Mouse (Mus musculus): ENCODE data around the gene Tenm2.

DNA sequence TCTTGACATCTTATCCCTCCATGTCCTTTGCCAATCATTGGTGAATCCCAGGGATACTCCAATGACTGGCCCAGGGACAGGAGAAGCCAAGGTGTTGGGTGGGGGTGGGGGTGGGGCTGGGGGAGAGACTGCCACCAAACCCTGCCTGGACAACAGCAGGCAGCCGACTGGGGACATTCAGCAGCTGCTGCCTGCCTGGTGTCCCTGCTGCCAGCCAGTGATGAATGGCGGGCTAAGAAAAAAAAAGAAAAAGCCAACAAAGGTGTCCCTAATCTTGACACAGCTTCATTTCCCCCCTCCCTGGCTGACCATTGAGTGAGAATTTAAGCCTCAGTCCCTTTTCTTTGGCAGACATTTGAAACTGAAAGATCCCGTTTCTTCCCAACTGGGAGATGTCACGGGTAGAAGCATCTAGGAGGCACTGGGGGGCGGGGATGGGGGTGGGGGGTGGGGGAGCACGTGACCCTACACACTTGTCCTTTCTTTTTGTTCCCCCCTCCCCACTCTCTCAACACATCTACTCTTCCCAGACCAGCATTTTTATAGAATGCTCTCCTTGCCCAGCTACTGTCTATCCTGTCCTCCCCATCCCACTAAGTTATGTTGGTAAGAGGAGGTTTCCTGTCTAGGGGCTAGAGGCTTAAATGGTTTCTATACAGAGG is 1263.4 kb downstream of the Tenm2 start:
- no peak for TF ChIP-seq POLR2A (IDR thresholded peaks at IDR 0.05; ENCODE audit: low read depth, low read length)
- TF ChIP-seq CTCF (conservative IDR thresholded peaks at IDR 0.05; ENCODE audit: insufficient read depth, insufficient read length, low read depth, low read length): no peak

Measured in kidney, adult 2 months (tissue).